Mouse (Mus musculus): Measurements from ENCODE around the gene Gm28305.
A peak's percentile ranks its signal among the peaks of the same experiment; 100 is the strongest.

The Gm28305 gene

GRCm38 (mm10) chr9:104070241-104070640, 29.8 kb downstream of the Gm28305 start:
- no peak for DNase-seq (ENCODE audit: low read depth, low spot score)

- no peak for DNase-seq (ENCODE audit: low read depth, low spot score)
Observed at GRCm38 (mm10) chr9:104070863-104071604, 30.6 kb downstream of the Gm28305 start.

GRCm38 (mm10) chr9:104075808-104076207, 35.3 kb downstream of the Gm28305 start:
- DNase-seq (ENCODE audit: low read depth, low spot score): peak; percentile 55

- DNase-seq (ENCODE audit: low read depth, low spot score): no peak
Observed at GRCm38 (mm10) chr9:104078780-104079179, 38.3 kb downstream of the Gm28305 start.

- peak; percentile 66 for DNase-seq (ENCODE audit: low read depth, low spot score)
Observed at GRCm38 (mm10) chr9:104079379-104079778, 38.9 kb downstream of the Gm28305 start.

GRCm38 (mm10) chr9:104080038-104080437, 39.6 kb downstream of the Gm28305 start:
- no peak for DNase-seq (ENCODE audit: low read depth, low spot score)

GRCm38 (mm10) chr9:104085730-104086429, 45.4 kb downstream of the Gm28305 start:
- peak; percentile 80 for DNase-seq (ENCODE audit: low read depth, low spot score)

GRCm38 (mm10) chr9:104088555-104088954, 48.1 kb downstream of the Gm28305 start:
- no peak for DNase-seq (ENCODE audit: low read depth, low spot score)

- DNase-seq (ENCODE audit: low read depth, low spot score): no peak
Observed at GRCm38 (mm10) chr9:104092945-104093344, 52.5 kb downstream of the Gm28305 start.

- DNase-seq (ENCODE audit: low read depth, low spot score): no peak
Observed at GRCm38 (mm10) chr9:104098256-104098655, 57.8 kb downstream of the Gm28305 start.

GRCm38 (mm10) chr9:104099060-104099459, 58.6 kb downstream of the Gm28305 start:
- peak; percentile 81 for DNase-seq (ENCODE audit: low read depth, low spot score)

GRCm38 (mm10) chr9:104100822-104101221, 60.4 kb downstream of the Gm28305 start:
- no peak for DNase-seq (ENCODE audit: low read depth, low spot score)

- no peak for DNase-seq (ENCODE audit: low read depth, low spot score)
Observed at GRCm38 (mm10) chr9:104101458-104101857, 61.0 kb downstream of the Gm28305 start.

GRCm38 (mm10) chr9:104102301-104102700, 61.8 kb downstream of the Gm28305 start:
- DNase-seq (ENCODE audit: low read depth, low spot score): no peak

GRCm38 (mm10) chr9:104102901-104103300, 62.4 kb downstream of the Gm28305 start:
- peak; percentile 84 for DNase-seq (ENCODE audit: low read depth, low spot score)

GRCm38 (mm10) chr9:104104986-104105385, 64.5 kb downstream of the Gm28305 start:
- DNase-seq (ENCODE audit: low read depth, low spot score): peak; percentile 58

GRCm38 (mm10) chr9:104106930-104107329, 66.5 kb downstream of the Gm28305 start:
- no peak for DNase-seq (ENCODE audit: low read depth, low spot score)

- DNase-seq (ENCODE audit: low read depth, low spot score): no peak
Observed at GRCm38 (mm10) chr9:104107482-104107881, 67.0 kb downstream of the Gm28305 start.

GRCm38 (mm10) chr9:104108571-104109143, 68.2 kb downstream of the Gm28305 start:
- no peak for DNase-seq (ENCODE audit: low read depth, low spot score)

GRCm38 (mm10) chr9:104109151-104109550, 68.7 kb downstream of the Gm28305 start:
- no peak for DNase-seq (ENCODE audit: low read depth, low spot score)

GRCm38 (mm10) chr9:104123101-104123500, 82.6 kb downstream of the Gm28305 start:
- peak; percentile 79 for DNase-seq (ENCODE audit: low read depth, low spot score)

GRCm38 (mm10) chr9:104123622-104124021, 83.2 kb downstream of the Gm28305 start:
- no peak for DNase-seq (ENCODE audit: low read depth, low spot score)
